Mouse (Mus musculus): ENCODE results near the gene Vmn2r27. TPM values are rescaled to one million over a fixed set of nuclear protein-coding genes. Genes with fewer than 3 reads are reported as not detected.

The Vmn2r27 gene
- polyA plus RNA-seq, 1 experiment from 2014 or later = not detected

Other genes with a start within 250 kb of the Vmn2r27 start
- gene Vmn2r26, start 207.3 kb downstream of the Vmn2r27 start, polyA plus RNA-seq (2018) = not detected in 3 replicates
- 1.3 to 3.2 TPM (median 1.4 TPM) in 3 replicates for gene Cd163, start 72.8 kb upstream of the Vmn2r27 start, polyA plus RNA-seq (2018)
- gene Pex5, start 183.2 kb upstream of the Vmn2r27 start, polyA plus RNA-seq (2018) = 10.3 to 26.7 TPM (median 23.7 TPM) in 3 replicates
- gene Clstn3, start 232.9 kb upstream of the Vmn2r27 start, polyA plus RNA-seq (2018) = 0.08 to 0.34 TPM in 2 of 3 replicates, not detected in the other